Mouse (Mus musculus) hindbrain, postnatal 0 days (tissue): ENCODE measurements at regions not wholly inside any gene's neighbourhood (a gene's known extent, or its start where the extent isn't known, plus 50 kb on each side); places are given as distances from the start of the nearest gene placed in this dataset.

ENCODE experiments used
- ATAC-seq: fragments of 200-750 bp; cut with Nextera tagmentation; 2 replicates; pipeline ENCODE4 v1.8.0; 2017; ENCODE audit warnings: mild to moderate bottlenecking, moderate TSS enrichment, moderate library complexity
- DNase-seq: peaks from one replicate; pipeline ENCODE4 v3.0.0-alpha.2; 2015; ENCODE audit warnings: low spot score
- H3K27ac ChIP-seq: fragments of 300-500 bp; sonication (generic); 2 replicates; pipeline ENCODE4 v1.5.1; 2014; ENCODE audit warnings: mild to moderate bottlenecking
- H3K27me3 ChIP-seq: fragments of 300-500 bp; sonication (generic); 2 replicates; pipeline ENCODE4 v1.6.1; 2014; ENCODE audit warnings: low read length, mixed read lengths; ENCODE audit not compliant: insufficient read depth
- H3K36me3 ChIP-seq: fragments of 300-500 bp; sonication (generic); 2 replicates; pipeline ENCODE4 v1.6.1; 2014; ENCODE audit warnings: low read length, mixed read lengths; ENCODE audit not compliant: insufficient read depth
- H3K4me1 ChIP-seq: fragments of 300-500 bp; sonication (generic); 2 replicates; pipeline ENCODE4 v1.6.1; 2014; ENCODE audit warnings: antibody characterized with exemption, low read length, mixed read lengths; ENCODE audit not compliant: insufficient read depth
- H3K4me2 ChIP-seq: fragments of 300-500 bp; sonication (generic); 2 replicates; pipeline ENCODE4 v1.6.1; 2014; ENCODE audit warnings: low read depth, mild to moderate bottlenecking, low read length, moderate library complexity, mixed read lengths
- H3K4me3 ChIP-seq: fragments of 300-500 bp; sonication (generic); 2 replicates; pipeline ENCODE4 v1.5.1; 2014; ENCODE audit warnings: low read length
- H3K9ac ChIP-seq: fragments of 300-500 bp; sonication (generic); replicated peaks from 2 replicates; pipeline ENCODE4 v1.6.1; 2014; ENCODE audit warnings: mild to moderate bottlenecking, low read length, moderate library complexity, mixed read lengths
- H3K9me3 ChIP-seq: fragments of 300-500 bp; sonication (generic); 2 replicates; pipeline ENCODE4 v1.6.1; 2016; ENCODE audit warnings: low read length, mixed read lengths
- CTCF ChIP-seq: IDR thresholded peaks from 2 replicates; pipeline ENCODE4 v1.5.1; 2016; ENCODE audit warnings: antibody characterized with exemption, control low read depth, low read depth
- WGBS: fragments of 180-500 bp; shearing (Covaris S2); extraction: QIAGEN DNeasy Blood & Tissue Kit; methylation state at CpG from one replicate; pipeline ENCODE4 v1.1.7; 2014; 5-methylcytosine and 5-hydroxymethylcytosine counted together

DNA sequence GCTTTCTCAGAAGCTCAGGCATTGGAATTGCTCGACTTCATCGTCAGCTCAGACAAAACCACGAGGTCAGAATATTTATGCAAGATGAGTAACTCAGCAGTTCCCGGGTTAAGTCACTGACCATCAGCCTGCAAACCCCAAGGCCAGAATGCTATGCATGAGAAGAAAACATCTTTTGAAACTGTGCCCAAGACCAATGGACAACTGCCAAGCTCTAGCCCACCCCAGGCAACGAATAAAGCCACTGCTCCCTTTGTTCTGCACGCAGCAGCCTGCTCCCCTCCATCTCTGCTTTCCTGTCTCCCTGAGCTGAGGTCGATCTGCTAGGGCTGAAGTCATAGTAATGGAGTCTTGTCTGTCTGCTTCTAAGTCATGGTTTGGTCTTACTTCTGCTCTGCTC is 61.7 kb upstream of the Gpc1 start:
- Histone ChIP-seq H3K27me3 (no peaks in the 10 kb centered on the region), H3K4me2 (no peak overlapping the region), H3K4me1 (peaks cover 8% of the 10 kb centered on the region), H3K27ac (peak overlapping the region; percentile 23; the same call in 1 of the 2 replicates), H3K9ac (no peak overlapping the region), H3K36me3 (no peaks in the 10 kb centered on the region), H3K9me3 (no peaks in the 10 kb centered on the region), H3K4me3 (no peak overlapping the region)
- WGBS = 22% methylated on average over 7 of the region's 7 CpGs
- DNase-seq (peak; percentile 70), ATAC-seq (peak; percentile 64)
- TF ChIP-seq CTCF = no peak

DNA sequence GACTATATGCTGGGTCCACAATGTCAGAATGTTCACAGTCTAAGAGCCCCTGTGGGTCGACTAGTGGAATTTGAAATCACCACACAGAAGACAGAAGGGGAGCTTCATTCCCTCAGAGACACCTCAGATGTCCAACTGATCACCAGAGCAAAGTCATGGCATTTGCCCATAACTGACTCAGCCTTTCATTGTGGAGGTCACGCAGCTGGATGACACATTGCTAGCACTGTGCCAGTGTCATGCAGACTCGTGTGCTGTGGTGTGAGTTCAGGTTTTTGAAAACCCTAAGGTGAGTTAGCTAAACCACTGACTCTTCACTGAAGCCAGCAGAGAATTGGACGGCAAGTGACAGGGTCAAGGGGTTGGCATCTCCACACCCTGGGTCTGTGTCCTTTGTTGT is 62.3 kb upstream of the Gpc1 start:
- no peak overlapping the region for H3K9ac ChIP-seq
- no peak for TF ChIP-seq CTCF
- WGBS = 47% methylated on average over 4 of the region's 4 CpGs
- H3K9me3 ChIP-seq = no peaks in the 10 kb centered on the region
- ATAC-seq (no peak), DNase-seq (no peak)
- no peak overlapping the region for H3K27ac ChIP-seq
- no peak overlapping the region for H3K4me3 ChIP-seq
- no peaks in the 10 kb centered on the region for H3K27me3 ChIP-seq
- no peaks in the 10 kb centered on the region for H3K36me3 ChIP-seq
- H3K4me1 ChIP-seq = peaks cover 8% of the 10 kb centered on the region
- no peak overlapping the region for H3K4me2 ChIP-seq

DNA sequence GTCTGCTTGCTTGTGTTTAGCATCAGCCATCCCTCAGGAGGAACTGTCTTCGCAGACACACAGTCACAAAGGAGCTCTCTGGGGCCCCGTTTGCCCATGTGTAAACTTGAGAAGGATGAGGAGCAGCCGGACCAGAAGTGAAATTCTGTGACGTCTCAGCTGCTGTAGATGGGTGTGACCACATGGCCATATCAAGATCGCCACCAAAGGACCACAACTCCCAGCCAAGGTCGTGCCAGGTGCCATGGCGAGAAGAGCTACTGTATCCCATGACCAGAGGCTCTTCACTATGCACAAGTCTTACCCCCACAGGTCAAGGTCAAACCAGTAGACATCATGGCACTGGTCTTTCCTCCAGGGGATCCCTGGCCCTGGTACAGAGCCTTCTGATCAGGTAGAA is 64.9 kb upstream of the Gpc1 start:
- no peaks in the 10 kb centered on the region for H3K27me3 ChIP-seq
- 91% methylated on average over 7 of the region's 7 CpGs for WGBS
- peaks cover 8% of the 10 kb centered on the region for H3K4me1 ChIP-seq
- TF ChIP-seq CTCF = no peak
- ATAC-seq = no peak
- DNase-seq = no peak
- no peaks in the 10 kb centered on the region for H3K36me3 ChIP-seq
- no peak overlapping the region for H3K4me2 ChIP-seq
- H3K9me3 ChIP-seq = no peaks in the 10 kb centered on the region
- H3K27ac ChIP-seq = no peak overlapping the region
- no peak overlapping the region for H3K4me3 ChIP-seq
- no peak overlapping the region for H3K9ac ChIP-seq

DNA sequence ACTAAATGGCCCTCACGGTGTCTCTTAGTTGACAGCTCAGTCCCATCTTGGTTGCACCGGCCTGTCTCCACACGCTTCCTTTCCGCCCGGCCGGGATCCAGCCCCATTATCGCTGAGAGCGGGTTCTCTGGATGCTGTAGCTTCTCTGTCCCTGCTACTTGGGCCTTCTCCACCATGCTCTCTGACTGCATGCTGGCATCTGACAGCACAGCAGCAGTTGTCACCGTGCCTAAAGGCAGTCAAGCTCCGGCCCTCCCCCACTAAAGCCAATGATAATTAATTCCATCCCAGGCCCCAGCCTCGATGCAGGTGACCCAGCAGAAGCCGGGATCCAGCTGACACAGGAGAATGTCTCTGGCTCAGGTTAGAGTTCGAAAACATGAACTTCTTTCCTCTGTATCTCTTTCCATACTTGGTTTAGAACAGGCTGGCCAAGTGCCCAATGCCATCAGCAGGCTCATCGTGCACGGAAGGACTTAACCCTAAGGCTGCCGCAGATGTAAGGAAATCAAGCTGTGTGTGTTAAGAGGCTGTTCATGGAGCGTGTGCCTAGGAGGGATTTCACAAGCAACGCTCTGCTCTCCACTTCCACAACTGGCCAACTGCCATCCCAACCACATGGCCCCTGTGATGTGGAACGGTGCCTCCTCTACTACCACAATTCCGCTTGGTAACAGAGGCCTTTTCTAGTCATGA is 76.5 kb upstream of the Gpc1 start:
- H3K36me3 ChIP-seq = no peaks in the 10 kb centered on the region
- peak; percentile 61; the same call in 1 of the 2 replicates for ATAC-seq
- 40% methylated on average over 20 of the region's 20 CpGs for WGBS
- no peak overlapping the region for H3K9ac ChIP-seq
- no peak overlapping the region for H3K27ac ChIP-seq
- no peaks in the 10 kb centered on the region for H3K27me3 ChIP-seq
- H3K4me2 ChIP-seq = 0 out of 2 replicates have a peak overlapping the region, but pooled peaks have one; percentile 6
- DNase-seq = peak; percentile 73
- H3K4me3 ChIP-seq = no peak overlapping the region
- no peaks in the 10 kb centered on the region for H3K9me3 ChIP-seq
- TF ChIP-seq CTCF = no peak
- 0 out of 2 replicates have a peak, but pooled peaks cover 11% of the 10 kb centered on the region for H3K4me1 ChIP-seq

DNA sequence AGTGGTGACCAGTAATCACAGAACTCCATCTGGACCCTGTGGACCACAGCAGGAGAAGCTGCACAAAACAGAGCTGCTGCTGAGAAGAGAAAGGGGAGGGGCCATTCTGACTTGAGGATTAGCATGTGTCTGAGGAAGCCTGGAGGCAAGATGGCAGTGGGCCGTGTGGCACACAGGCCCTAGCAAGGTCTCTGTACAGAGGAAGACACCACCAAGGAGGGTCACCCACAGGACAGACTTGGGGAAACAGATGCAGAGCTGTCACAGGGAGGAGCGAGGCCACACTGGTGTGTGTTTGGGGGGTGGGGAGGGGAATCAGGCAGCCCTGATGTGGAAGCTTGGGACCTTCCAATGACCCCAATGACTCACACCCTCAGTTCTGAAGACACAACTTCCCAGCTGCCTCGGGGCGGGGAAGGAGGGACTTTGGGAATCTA is 79.7 kb upstream of the Gpc1 start:
- 0 out of 2 replicates have a peak, but pooled peaks cover 11% of the 10 kb centered on the region for H3K4me1 ChIP-seq
- WGBS = 59% methylated on average over 4 of the region's 4 CpGs
- no peak for TF ChIP-seq CTCF

DNA sequence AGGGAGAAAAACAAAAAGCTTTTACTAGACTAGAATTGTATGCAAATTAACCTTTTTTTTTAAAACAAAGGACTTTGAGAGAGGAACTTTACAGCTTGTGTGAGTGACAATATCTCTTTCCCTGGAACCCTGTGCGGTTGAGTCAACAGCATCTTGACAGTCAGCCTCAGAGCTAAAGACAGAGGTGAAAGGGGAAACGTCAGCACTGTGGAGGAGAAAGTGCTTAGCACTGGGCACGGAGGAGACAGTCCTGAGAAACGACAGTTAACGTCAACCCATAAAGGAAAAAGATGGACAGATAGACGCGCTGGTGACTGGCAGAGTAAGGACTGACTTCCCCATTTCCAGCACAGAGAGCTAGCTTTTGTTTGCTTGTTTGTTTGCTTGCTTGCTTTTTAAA is 82.0 kb upstream of the Gpc1 start:
- WGBS = 64% methylated on average over 7 of the region's 7 CpGs
- no peak overlapping the region for H3K9ac ChIP-seq
- no peak for ATAC-seq

More for the DNA sequence above, 79.7 kb upstream of the Gpc1 start:
- Histone ChIP-seq H3K36me3 (no peaks in the 10 kb centered on the region), H3K9me3 (no peaks in the 10 kb centered on the region), H3K4me2 (no peak overlapping the region), H3K27me3 (no peaks in the 10 kb centered on the region), H3K9ac (no peak overlapping the region), H3K4me3 (no peak overlapping the region), H3K27ac (no peak overlapping the region)
- ATAC-seq (peak; percentile 36; the same call in 1 of the 2 replicates), DNase-seq (no peak)

DNA sequence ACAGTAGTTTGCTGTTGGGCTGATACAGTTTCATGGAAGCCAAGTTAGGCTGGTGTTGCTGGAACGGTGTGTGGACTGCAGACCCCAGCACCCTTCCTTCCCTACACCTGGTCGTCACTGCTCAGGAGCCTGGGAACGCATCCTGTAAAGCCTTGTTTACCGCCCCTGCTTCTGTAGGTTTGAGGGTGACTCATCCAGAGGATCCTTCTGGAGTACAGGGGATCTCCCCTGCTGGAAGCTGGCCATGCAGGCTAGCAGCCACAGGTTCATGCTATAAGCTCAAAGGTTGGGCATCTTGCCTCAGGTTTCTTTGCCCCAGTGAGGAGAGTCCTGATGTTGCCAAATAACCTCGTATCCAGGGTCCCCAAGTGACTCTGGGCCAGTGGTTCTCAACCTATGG is 86.2 kb upstream of the Gpc1 start:
- Histone ChIP-seq H3K4me1 (0 out of 2 replicates have a peak, but pooled peaks cover 19% of the 10 kb centered on the region), H3K27me3 (no peaks in the 10 kb centered on the region), H3K36me3 (no peaks in the 10 kb centered on the region), H3K4me2 (no peak overlapping the region), H3K27ac (no peak overlapping the region), H3K4me3 (no peak overlapping the region), H3K9ac (no peak overlapping the region), H3K9me3 (no peaks in the 10 kb centered on the region)
- 72% methylated on average over 5 of the region's 5 CpGs for WGBS
- ATAC-seq = no peak
- no peak for TF ChIP-seq CTCF
- no peak for DNase-seq

More for the DNA sequence above, 82.0 kb upstream of the Gpc1 start:
- Histone ChIP-seq H3K9me3 (no peaks in the 10 kb centered on the region), H3K4me3 (no peak overlapping the region), H3K27me3 (no peaks in the 10 kb centered on the region), H3K27ac (no peak overlapping the region), H3K4me2 (no peak overlapping the region), H3K36me3 (no peaks in the 10 kb centered on the region), H3K4me1 (0 out of 2 replicates have a peak, but pooled peaks cover 20% of the 10 kb centered on the region)
- TF ChIP-seq CTCF = no peak
- no peak for DNase-seq
